Mouse (Mus musculus) lung, adult 2 months (tissue): ENCODE measurements at regions not wholly inside any gene's neighbourhood (a gene's known extent, or its start where the extent isn't known, plus 50 kb on each side); places are given as distances from the start of the nearest gene placed in this dataset.
A peak's percentile ranks its signal among the peaks of the same experiment; 100 is the strongest.

Experiments used
- DNase-seq: peaks from one replicate; pipeline ENCODE4 v3.0.0; 2022
- H3K4me1 ChIP-seq: fragments of 200-500 bp; 2 replicates; pipeline ENCODE4 v1.6.1; 2011; ENCODE audit warnings: low read length; ENCODE audit not compliant: control insufficient read depth, insufficient read depth
- H3K4me3 ChIP-seq: fragments of 200-500 bp; replicated peaks from 2 replicates; pipeline ENCODE3; 2011; ENCODE audit warnings: low read depth, mild to moderate bottlenecking, control low read depth, low read length; ENCODE audit errors: extremely low read depth
- CTCF ChIP-seq: fragments of 200-500 bp; IDR thresholded peaks from 2 replicates; pipeline ENCODE4 v1.5.1; 2011; ENCODE audit warnings: mild to moderate bottlenecking, low read length, control low read depth; ENCODE audit not compliant: insufficient read depth
- POLR2A ChIP-seq: fragments of 200-500 bp; IDR thresholded peaks from 2 replicates; pipeline ENCODE4 v1.6.1; 2011; ENCODE audit warnings: low read depth, mild to moderate bottlenecking, control low read depth, low read length, borderline replicate concordance; ENCODE audit errors: extremely low read depth
- WGBS: fragments of 180-500 bp; shearing (Covaris S2); methylation state at CpG from one replicate; pipeline ENCODE4 v1.1.7; 2018; 5-methylcytosine and 5-hydroxymethylcytosine counted together

DNA sequence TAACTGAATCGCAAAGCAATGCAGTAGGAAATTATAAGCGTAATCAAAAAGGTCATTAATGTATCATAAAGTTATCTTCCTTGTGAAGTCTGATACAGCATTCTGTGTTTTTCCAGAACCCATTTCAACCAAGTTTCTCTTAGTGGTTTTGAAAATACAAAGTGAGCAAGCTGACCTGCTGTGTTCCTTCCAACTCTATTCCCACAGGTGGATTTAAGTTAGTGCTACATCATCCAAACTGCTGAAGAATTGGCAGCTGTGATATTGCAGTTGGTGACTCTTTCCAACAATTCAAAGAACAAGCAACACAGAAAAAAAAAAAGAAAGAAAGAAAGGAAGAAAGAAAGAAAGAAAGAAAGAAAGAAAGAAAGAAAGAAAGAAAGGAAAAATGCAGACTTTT, 396.1 kb upstream of the Hsf2 start:
- no peak overlapping the region for H3K4me3 ChIP-seq
- H3K4me1 ChIP-seq: no peaks in the 10 kb centered on the region
- no peak for DNase-seq
- WGBS: 92% methylated on average over 2 of the region's 2 CpGs
- TF ChIP-seq POLR2A: no peak
- no peak for TF ChIP-seq CTCF

DNA sequence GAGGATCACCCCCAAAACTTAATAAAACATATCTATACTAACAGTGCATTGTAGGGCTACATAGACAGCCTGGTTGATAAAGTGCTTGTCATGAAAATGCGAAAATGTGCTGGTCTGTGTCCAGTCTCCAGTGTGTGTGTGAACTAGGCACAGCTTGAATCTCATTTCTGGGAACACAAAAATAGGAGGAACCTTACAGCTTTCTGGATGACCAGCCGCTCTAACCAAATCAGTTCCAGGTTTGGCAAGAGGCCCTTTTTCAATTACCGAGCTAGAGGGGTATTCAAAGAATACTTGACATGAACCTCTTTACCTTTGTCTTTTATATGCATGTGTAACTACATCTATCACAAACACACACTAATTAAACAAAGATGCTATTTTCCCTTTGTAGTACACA, 390.3 kb upstream of the Hsf2 start:
- no peak overlapping the region for H3K4me3 ChIP-seq
- WGBS: 80% methylated on average over 3 of the region's 3 CpGs
- H3K4me1 ChIP-seq: no peaks in the 10 kb centered on the region
- no peak for DNase-seq
- TF ChIP-seq CTCF: no peak

DNA sequence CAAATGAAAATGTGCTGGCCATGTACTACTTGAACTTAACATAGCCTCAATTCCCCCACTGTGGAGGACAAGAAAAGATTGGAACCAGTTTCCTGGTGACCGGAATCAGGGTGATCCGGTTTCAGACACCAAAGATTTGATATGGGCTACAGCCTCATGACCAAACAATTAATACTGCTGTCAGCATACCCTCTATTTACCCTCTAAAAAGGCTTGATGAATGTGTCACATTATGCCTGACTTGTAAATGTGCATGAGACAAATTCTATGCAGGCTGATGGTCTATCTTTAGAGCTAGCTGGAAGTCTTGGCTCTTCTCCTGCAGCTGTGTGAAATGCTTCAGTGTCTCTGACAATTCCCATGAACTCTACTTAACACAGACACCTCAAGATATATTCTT, 372.8 kb upstream of the Hsf2 start:
- 89% methylated on average over 2 of the region's 2 CpGs for WGBS
- no peaks in the 10 kb centered on the region for H3K4me1 ChIP-seq
- no peak overlapping the region for H3K4me3 ChIP-seq
- DNase-seq: no peak
- TF ChIP-seq CTCF (no peak), POLR2A (no peak)

DNA sequence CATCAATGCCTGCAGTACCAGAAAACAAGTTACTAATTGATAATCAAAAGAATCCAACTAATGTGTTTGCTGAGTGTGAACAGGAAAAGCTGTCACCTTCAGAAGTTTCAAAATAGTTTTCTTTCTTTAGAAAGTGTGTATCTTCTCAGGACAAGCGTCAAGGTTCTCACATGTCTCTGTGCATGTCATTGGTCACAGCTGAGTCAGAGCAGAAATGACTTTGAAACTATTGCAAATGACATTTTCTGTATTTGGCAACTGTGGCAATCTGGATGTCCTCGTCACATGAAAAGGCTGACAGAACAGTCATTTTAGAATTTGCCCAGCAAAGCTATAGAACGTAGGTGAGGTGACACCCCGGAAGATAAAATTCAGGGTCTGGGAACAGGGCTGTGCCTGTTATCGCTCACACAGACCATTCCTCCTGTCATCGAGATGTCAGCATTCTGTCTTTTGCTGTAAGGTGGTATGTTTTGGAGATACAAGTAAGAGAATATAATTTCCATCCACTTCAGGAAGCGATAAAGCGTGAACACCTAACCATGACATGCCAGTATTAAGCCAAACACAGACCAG, 371.4 kb upstream of the Hsf2 start:
- Histone ChIP-seq H3K4me1 (no peaks in the 10 kb centered on the region), H3K4me3 (no peak overlapping the region)
- TF ChIP-seq POLR2A (no peak), CTCF (no peak)
- DNase-seq: no peak
- WGBS: 93% methylated on average over 8 of the region's 8 CpGs

DNA sequence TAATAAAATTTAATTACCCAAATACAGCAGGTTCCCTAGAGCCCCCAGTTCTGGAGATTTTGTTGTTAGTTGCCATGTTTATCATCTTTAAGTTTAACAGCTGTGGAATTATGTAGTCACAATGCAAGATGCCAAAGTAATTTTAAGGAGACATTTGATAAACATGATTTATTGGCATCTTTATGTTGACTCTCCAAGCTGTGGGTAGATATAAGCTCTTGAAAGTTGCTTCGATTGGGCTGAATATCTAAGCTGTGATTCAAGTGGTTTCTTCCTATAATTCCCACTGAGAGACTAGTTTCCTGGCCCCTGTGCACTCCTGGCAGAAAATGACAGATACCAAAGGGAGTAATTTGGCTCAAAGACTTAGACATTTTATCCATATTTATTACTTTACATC, 364.7 kb upstream of the Hsf2 start:
- H3K4me1 ChIP-seq: no peaks in the 10 kb centered on the region
- TF ChIP-seq POLR2A (no peak), CTCF (no peak)
- 57% methylated on average over 1 of the region's 1 CpGs for WGBS
- no peak for DNase-seq
- no peak overlapping the region for H3K4me3 ChIP-seq

DNA sequence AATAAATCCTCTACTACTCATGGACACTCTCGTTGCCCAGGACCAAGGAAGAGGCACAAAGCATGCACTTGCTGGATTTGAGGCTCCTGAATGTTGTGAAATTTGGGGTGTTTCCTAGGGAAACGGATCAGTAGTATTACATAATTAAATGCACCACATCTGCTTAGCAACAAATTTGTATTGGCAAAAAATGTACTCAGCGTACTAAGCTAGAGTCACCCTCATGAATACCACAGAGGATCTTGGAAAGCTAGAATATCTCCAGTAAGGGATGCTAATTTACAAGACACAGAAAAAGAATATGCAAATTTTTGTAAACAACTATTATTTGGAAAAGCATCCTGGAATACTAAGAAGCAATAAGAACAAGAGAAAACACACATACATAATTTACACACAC, 359.0 kb upstream of the Hsf2 start:
- WGBS: 66% methylated on average over 3 of the region's 3 CpGs

DNA sequence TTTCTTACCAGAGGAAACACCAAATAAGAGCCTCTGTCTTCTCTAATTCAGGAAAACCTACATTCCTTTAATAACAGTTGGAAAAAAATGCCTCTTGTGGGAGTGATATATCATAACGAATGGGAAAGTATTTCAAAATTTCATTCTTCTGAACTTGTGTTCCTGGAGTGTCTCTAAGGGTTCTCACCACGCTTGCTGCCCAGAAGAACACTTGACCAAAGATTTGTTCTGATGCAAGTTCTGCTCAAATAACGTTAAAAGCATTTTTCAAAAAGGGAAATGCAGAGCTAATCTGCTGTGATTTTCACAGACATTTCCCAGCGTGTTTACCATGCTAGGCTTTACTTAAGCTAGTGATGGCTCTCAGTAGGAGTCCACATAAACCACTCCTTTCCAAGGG, 329.8 kb upstream of the Hsf2 start:
- 55% methylated on average over 4 of the region's 4 CpGs for WGBS
- DNase-seq: peak; percentile 8
- TF ChIP-seq CTCF: no peak
- no peak for TF ChIP-seq POLR2A
- H3K4me3 ChIP-seq: no peak overlapping the region
- no peaks in the 10 kb centered on the region; the same call in 1 of the 2 replicates for H3K4me1 ChIP-seq

More for the DNA sequence above, 359.0 kb upstream of the Hsf2 start:
- Histone ChIP-seq H3K4me1 (no peaks in the 10 kb centered on the region), H3K4me3 (no peak overlapping the region)
- DNase-seq: no peak
- TF ChIP-seq CTCF: no peak
- TF ChIP-seq POLR2A: no peak

DNA sequence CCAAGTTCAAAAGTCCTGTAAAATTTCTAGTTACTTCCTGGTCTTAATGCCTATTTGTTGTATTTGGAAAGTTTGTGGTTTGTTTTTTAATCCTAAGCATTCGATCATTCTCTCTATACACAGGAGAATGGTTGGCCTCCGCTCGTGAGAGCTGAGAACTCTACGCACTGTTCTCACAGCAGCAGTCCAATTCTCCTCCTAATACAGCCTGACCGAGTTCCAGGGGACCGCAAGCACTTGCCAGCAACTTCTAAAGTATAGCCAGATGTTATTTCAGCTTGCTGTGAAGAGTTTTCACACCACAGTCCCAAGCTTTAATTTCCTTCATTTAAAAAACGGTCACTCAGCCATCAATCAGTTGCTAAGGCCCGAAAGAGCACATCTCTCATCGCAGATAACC, 329.3 kb upstream of the Hsf2 start:
- TF ChIP-seq CTCF: no peak
- TF ChIP-seq POLR2A: no peak
- no peak overlapping the region for H3K4me3 ChIP-seq
- 65% methylated on average over 9 of the region's 9 CpGs for WGBS
- no peaks in the 10 kb centered on the region; the same call in 1 of the 2 replicates for H3K4me1 ChIP-seq
- no peak for DNase-seq

DNA sequence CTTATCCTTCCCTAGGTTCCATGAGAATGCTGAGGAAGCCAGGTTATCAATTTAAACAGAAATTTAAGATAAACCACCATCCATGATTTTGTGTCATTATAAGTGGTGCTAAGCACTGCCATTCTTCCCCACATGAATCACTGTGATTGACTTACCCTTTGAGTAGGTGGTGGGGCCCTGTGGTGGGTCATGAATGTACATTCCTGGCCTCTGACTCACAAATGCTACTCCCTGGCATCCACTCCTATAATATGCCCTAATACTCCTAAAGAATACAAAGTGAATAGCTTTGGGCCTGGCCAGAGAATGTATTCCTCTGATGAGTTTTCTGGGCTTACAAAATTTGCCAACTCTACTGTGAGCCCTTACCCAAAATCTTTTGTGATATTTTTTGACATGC, 325.6 kb upstream of the Hsf2 start:
- H3K4me1 ChIP-seq: no peaks in the 10 kb centered on the region; the same call in 1 of the 2 replicates
- no peak for DNase-seq
- H3K4me3 ChIP-seq: no peak overlapping the region
- TF ChIP-seq POLR2A (no peak), CTCF (no peak)

DNA sequence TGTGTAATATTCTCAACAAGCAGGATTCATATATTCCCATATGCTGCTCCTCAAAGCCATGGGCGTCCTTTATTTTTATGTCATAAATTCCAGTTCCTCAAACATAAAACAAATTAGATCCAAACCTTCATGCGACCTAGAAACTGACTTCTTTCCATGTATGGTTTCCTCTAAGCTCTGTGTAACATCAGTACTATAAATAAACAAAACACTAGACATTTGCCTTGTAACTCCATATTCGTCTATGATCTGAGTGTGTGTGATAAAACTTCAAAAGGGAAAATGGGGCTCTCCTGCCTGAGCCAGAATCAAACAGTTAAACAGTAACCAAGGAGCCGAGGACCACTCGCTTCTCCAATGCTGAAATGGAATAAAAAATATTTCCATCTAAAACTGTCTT, 322.8 kb upstream of the Hsf2 start:
- 50% methylated on average over 5 of the region's 5 CpGs for WGBS
- DNase-seq: no peak
- Histone ChIP-seq H3K4me1 (no peaks in the 10 kb centered on the region), H3K4me3 (no peak overlapping the region)
- TF ChIP-seq POLR2A (no peak), CTCF (no peak)
